Mouse (Mus musculus): ENCODE results near the gene Nr2e1. TPM values are rescaled to one million over a fixed set of nuclear protein-coding genes. Genes with fewer than 3 reads are reported as not detected.

Nr2e1 gene
- polyA plus RNA-seq, 1 experiment from 2014 or later: 117 TPM

DNA sequence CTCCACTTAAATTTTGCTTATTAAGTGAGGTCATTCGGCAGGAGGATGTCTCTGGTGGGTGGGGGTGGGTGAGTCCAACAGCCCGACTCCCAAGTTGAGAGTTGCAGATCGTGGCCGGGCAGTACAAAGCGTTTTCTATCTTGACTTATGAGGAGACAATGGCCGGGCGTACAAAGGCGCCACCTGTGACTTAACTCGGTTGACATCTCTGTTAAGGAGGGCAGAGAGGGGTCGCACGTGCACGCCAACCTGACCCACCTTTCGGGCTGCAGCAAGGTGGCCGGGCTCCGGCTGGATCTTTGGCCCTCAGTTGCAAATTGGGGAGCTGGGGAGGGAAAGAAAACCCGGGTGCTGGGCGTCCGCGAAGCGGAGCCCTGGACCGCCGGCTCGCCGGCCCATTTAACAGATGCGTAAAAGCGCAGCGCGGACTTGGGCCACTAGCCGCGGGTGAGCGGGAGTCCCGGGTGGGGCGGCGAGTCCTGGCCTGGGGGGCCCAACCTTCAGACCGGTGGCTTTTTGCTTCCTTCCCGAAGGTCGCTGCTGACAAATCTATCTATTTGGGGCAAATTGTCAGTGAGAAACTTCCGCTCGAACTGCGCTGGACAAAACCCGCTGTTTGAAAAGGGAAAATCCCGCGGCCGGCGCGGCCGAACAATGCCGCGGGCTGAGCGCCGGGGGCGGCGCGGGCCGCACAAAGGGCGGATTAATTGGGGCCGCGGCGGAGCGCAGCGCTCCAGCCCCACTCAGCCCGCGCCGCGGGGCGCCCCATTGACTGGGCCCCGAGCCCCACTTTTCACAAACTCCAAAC is 8.0 kb upstream of the Nr2e1 start:
- under 1% methylated on average over 67 of the region's 67 CpGs for WGBS
- H3K4me1 ChIP-seq (replicated peaks; ENCODE audit: control insufficient read depth, insufficient read depth, low read length): peaks cover 43% of the 10 kb centered on the region; the same call in 1 of the 2 replicates
- ATAC-seq (replicated peaks; ENCODE audit: low FRiP score) (peak; percentile 80), DNase-seq (ENCODE audit: low spot score) (peak; percentile 91)
- peak overlapping the region; percentile 63 for H3K4me2 ChIP-seq (ENCODE audit: low read depth, low read length, severe bottlenecking)
- no peaks in the 10 kb centered on the region for H3K9me3 ChIP-seq (ENCODE audit: control insufficient read depth, low read length)
- H3K4me3 ChIP-seq (ENCODE audit: low read depth, low read length): peak overlapping the region; percentile 33
- no peaks in the 10 kb centered on the region; the same call in 1 of the 2 replicates for H3K36me3 ChIP-seq (ENCODE audit: control insufficient read depth, insufficient read depth, low read length)
- peak overlapping the region; percentile 58 for H3K9ac ChIP-seq (ENCODE audit: low read length)
- peaks cover 18% of the 10 kb centered on the region for H3K27me3 ChIP-seq (ENCODE audit: control insufficient read depth, insufficient read depth, low read length)
- peak overlapping the region; percentile 77 for H3K27ac ChIP-seq (ENCODE audit: low read depth, low read length)

GRCm38 (mm10) chr10:42590261-42591184 is 7.1 kb upstream of the Nr2e1 start:
- DNase-seq (ENCODE audit: low spot score) (no peak), ATAC-seq (replicated peaks; ENCODE audit: low FRiP score) (no peak)
- Histone ChIP-seq H3K27me3 (ENCODE audit: control insufficient read depth, insufficient read depth, low read length) (peaks cover 18% of the 10 kb centered on the region), H3K4me3 (ENCODE audit: low read depth, low read length) (peak overlapping the region; percentile 33), H3K9me3 (ENCODE audit: control insufficient read depth, low read length) (no peaks in the 10 kb centered on the region), H3K4me2 (ENCODE audit: low read depth, low read length, severe bottlenecking) (peak overlapping the region; percentile 63), H3K27ac (ENCODE audit: low read depth, low read length) (peak overlapping the region; percentile 77; the same call in 1 of the 2 replicates), H3K4me1 (replicated peaks; ENCODE audit: control insufficient read depth, insufficient read depth, low read length) (peaks cover 49% of the 10 kb centered on the region; the same call in 1 of the 2 replicates), H3K9ac (ENCODE audit: low read length) (peak overlapping the region; percentile 58), H3K36me3 (ENCODE audit: control insufficient read depth, insufficient read depth, low read length) (no peaks in the 10 kb centered on the region; the same call in 1 of the 2 replicates)
- under 1% methylated on average over 19 of the region's 19 CpGs for WGBS

- 5% methylated on average over 5 of the region's 5 CpGs for WGBS
- H3K4me1 ChIP-seq (replicated peaks; ENCODE audit: control insufficient read depth, insufficient read depth, low read length): peaks cover 45% of the 10 kb centered on the region; the same call in 1 of the 2 replicates
- H3K27ac ChIP-seq (ENCODE audit: low read depth, low read length): no peak overlapping the region
- peaks cover 18% of the 10 kb centered on the region for H3K27me3 ChIP-seq (ENCODE audit: control insufficient read depth, insufficient read depth, low read length)
- H3K9me3 ChIP-seq (ENCODE audit: control insufficient read depth, low read length): no peaks in the 10 kb centered on the region
- no peak overlapping the region for H3K9ac ChIP-seq (ENCODE audit: low read length)
- H3K36me3 ChIP-seq (ENCODE audit: control insufficient read depth, insufficient read depth, low read length): no peaks in the 10 kb centered on the region; the same call in 1 of the 2 replicates
- H3K4me3 ChIP-seq (ENCODE audit: low read depth, low read length): no peak overlapping the region
- ATAC-seq (replicated peaks; ENCODE audit: low FRiP score): no peak
- no peak for DNase-seq (ENCODE audit: low spot score)
- H3K4me2 ChIP-seq (ENCODE audit: low read depth, low read length, severe bottlenecking): no peak overlapping the region
Observed at GRCm38 (mm10) chr10:42589505-42589904, 6.1 kb upstream of the Nr2e1 start.

DNA sequence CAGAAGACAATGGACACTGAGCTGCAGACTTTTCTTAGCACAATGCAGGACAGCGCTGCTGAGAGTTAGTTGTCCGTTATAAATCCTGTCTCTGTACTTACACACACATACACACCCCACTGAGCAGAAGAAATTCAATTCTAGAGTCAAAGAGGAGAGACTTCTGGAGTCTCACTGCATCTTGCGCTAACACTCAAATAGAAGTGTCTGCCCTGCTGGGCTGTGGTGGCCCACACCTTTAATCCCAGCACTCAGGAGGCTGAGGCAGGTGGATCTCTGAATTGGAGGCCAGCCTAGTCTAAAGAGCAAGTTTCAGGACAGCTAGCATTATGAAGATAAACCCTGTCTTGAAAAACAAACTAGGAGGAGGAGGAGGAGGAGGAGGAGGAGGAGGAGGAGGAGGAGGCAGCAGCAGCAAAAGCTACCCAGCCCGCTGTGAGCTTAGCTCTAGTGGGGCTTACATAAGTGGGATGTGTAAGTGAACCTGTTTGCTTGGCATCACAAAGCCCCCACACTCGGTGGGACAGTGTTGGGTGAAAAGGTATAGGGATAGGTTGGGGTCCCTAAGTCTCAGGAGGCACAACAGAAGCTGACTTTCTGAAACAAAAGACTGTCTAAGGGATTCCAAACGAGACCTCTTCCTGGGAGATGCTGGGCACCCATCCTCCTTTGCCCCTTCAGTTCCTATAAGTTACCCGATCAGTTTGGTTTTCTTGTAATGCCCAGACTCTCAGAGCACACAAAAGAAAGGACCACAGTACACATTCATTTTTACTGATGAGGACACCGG is 4.7 kb upstream of the Nr2e1 start:
- Histone ChIP-seq H3K27ac (ENCODE audit: low read depth, low read length) (no peak overlapping the region; the same call in 1 of the 2 replicates), H3K4me1 (replicated peaks; ENCODE audit: control insufficient read depth, insufficient read depth, low read length) (peaks cover 42% of the 10 kb centered on the region; the same call in 1 of the 2 replicates), H3K9ac (ENCODE audit: low read length) (peak overlapping the region; percentile 47), H3K4me2 (ENCODE audit: low read depth, low read length, severe bottlenecking) (no peak overlapping the region), H3K4me3 (ENCODE audit: low read depth, low read length) (no peak overlapping the region), H3K9me3 (ENCODE audit: control insufficient read depth, low read length) (no peaks in the 10 kb centered on the region), H3K27me3 (ENCODE audit: control insufficient read depth, insufficient read depth, low read length) (peaks cover 16% of the 10 kb centered on the region), H3K36me3 (ENCODE audit: control insufficient read depth, insufficient read depth, low read length) (no peaks in the 10 kb centered on the region; the same call in 1 of the 2 replicates)
- DNase-seq (ENCODE audit: low spot score) (no peak), ATAC-seq (replicated peaks; ENCODE audit: low FRiP score) (no peak)
- 14% methylated on average over 8 of the region's 8 CpGs for WGBS

- 11% methylated on average over 22 of the region's 22 CpGs for WGBS
- DNase-seq (ENCODE audit: low spot score) (no peak), ATAC-seq (replicated peaks; ENCODE audit: low FRiP score) (no peak)
- Histone ChIP-seq H3K27me3 (ENCODE audit: control insufficient read depth, insufficient read depth, low read length) (peaks cover 11% of the 10 kb centered on the region; the same call in 1 of the 2 replicates), H3K4me1 (replicated peaks; ENCODE audit: control insufficient read depth, insufficient read depth, low read length) (peaks cover 29% of the 10 kb centered on the region; the same call in 1 of the 2 replicates), H3K4me3 (ENCODE audit: low read depth, low read length) (peak overlapping the region; percentile 74), H3K27ac (ENCODE audit: low read depth, low read length) (no peak overlapping the region), H3K4me2 (ENCODE audit: low read depth, low read length, severe bottlenecking) (peak overlapping the region; percentile 92), H3K9me3 (ENCODE audit: control insufficient read depth, low read length) (no peaks in the 10 kb centered on the region), H3K9ac (ENCODE audit: low read length) (peak overlapping the region; percentile 99), H3K36me3 (ENCODE audit: control insufficient read depth, insufficient read depth, low read length) (no peaks in the 10 kb centered on the region; the same call in 1 of the 2 replicates)
Observed at GRCm38 (mm10) chr10:42585596-42586305, 2.3 kb upstream of the Nr2e1 start.

- no peak for ATAC-seq (replicated peaks; ENCODE audit: low FRiP score)
- DNase-seq (ENCODE audit: low spot score): no peak
- H3K4me3 ChIP-seq (ENCODE audit: low read depth, low read length): peak overlapping the region; percentile 74
- H3K4me1 ChIP-seq (replicated peaks; ENCODE audit: control insufficient read depth, insufficient read depth, low read length): peaks cover 27% of the 10 kb centered on the region; the same call in 1 of the 2 replicates
- H3K9me3 ChIP-seq (ENCODE audit: control insufficient read depth, low read length): no peaks in the 10 kb centered on the region
- no peaks in the 10 kb centered on the region; the same call in 1 of the 2 replicates for H3K36me3 ChIP-seq (ENCODE audit: control insufficient read depth, insufficient read depth, low read length)
- H3K27me3 ChIP-seq (ENCODE audit: control insufficient read depth, insufficient read depth, low read length): peaks cover 9% of the 10 kb centered on the region; the same call in 1 of the 2 replicates
- WGBS: 2% methylated on average over 8 of the region's 8 CpGs
- H3K4me2 ChIP-seq (ENCODE audit: low read depth, low read length, severe bottlenecking): peak overlapping the region; percentile 92
- H3K27ac ChIP-seq (ENCODE audit: low read depth, low read length): peak overlapping the region; percentile 90; the same call in 1 of the 2 replicates
- peak overlapping the region; percentile 99 for H3K9ac ChIP-seq (ENCODE audit: low read length)
Observed at GRCm38 (mm10) chr10:42585156-42585555, 1.7 kb upstream of the Nr2e1 start.

GRCm38 (mm10) chr10:42584436-42584983 is 1.1 kb upstream of the Nr2e1 start:
- Histone ChIP-seq H3K27me3 (ENCODE audit: control insufficient read depth, insufficient read depth, low read length) (peaks cover 7% of the 10 kb centered on the region; the same call in 1 of the 2 replicates), H3K9ac (ENCODE audit: low read length) (peak overlapping the region; percentile 99), H3K4me1 (replicated peaks; ENCODE audit: control insufficient read depth, insufficient read depth, low read length) (peaks cover 26% of the 10 kb centered on the region), H3K27ac (ENCODE audit: low read depth, low read length) (peak overlapping the region; percentile 90), H3K9me3 (ENCODE audit: control insufficient read depth, low read length) (no peaks in the 10 kb centered on the region), H3K4me2 (ENCODE audit: low read depth, low read length, severe bottlenecking) (peak overlapping the region; percentile 92), H3K4me3 (ENCODE audit: low read depth, low read length) (peak overlapping the region; percentile 74), H3K36me3 (ENCODE audit: control insufficient read depth, insufficient read depth, low read length) (no peaks in the 10 kb centered on the region; the same call in 1 of the 2 replicates)
- DNase-seq (ENCODE audit: low spot score): peak; percentile 82
- ATAC-seq (replicated peaks; ENCODE audit: low FRiP score): no peak
- 1% methylated on average over 37 of the region's 37 CpGs for WGBS
